Mouse (Mus musculus) brain, embryonic 14.5 days (tissue): ENCODE measurements around the gene Cyp4a31.

ENCODE experiments used
- CTCF ChIP-seq: fragments of 200-500 bp; IDR thresholded peaks from 2 replicates; pipeline ENCODE4 v1.5.1; 2012; ENCODE audit warnings: inconsistent platforms, mild to moderate bottlenecking, moderate library complexity, borderline replicate concordance; ENCODE audit not compliant: insufficient read depth, insufficient read length; ENCODE audit errors: extremely low read depth
- POLR2A ChIP-seq: fragments of 200-500 bp; IDR thresholded peaks from 2 replicates; pipeline ENCODE4 v1.6.1; 2012; ENCODE audit warnings: mild to moderate bottlenecking, inconsistent platforms, borderline replicate concordance; ENCODE audit not compliant: poor library complexity, insufficient read depth, insufficient read length, severe bottlenecking; ENCODE audit errors: extremely low read depth

- TF ChIP-seq CTCF, result no peak
- TF ChIP-seq POLR2A, result no peak
These were observed at the start of gene Cyp4a31 for GRCm38 (mm10) chr4:115563401-115563800.
